Mouse (Mus musculus): ENCODE results near the gene Notch1.

The Notch1 gene

DNA sequence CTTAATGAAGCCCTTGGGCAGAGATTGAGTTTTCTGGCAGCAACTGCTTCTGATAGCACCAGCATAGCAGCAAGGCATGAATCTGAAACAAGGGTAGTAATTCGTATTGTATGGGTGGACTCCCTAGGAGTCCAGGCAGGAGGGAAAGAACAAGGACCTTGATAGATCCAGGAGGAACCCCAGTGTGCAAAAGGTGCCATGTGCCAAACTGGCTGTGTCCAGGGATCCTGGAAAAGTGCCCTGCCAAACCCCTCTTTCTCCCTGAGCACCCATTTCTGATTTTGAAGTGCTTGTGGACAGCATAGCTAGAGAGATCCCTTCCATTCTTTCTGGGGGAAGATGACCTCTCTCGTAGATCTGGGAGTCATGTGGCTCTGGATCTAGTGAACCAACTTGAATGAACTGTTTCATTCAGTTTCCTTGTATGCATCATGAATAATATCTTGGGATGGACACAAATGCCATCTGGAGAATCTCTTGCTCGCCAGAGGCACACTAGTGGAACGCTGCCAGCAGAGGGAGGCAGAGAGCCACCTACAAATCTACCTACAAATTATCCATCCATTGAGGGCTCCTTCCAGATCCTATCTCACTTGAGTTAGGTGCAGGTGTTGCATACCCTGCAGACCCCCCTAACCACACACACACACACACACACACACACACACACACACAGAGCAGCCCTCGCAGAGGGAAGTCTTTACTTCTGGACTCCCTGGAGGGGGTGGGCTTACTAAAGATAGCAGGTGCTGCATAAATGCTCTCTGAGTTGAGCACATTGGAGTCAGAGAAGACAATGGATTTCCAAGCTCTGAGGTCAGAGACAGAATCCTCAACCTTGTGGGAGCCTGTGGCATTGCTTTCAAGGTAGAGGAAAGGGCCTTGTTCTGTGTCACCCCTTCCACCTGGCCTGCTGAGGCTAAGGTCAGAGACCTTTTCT, 67.1 kb downstream of the Notch1 start:
- peak; percentile 62 for DNase-seq (ENCODE audit: extremely low spot score, low read depth, low spot score)

DNA sequence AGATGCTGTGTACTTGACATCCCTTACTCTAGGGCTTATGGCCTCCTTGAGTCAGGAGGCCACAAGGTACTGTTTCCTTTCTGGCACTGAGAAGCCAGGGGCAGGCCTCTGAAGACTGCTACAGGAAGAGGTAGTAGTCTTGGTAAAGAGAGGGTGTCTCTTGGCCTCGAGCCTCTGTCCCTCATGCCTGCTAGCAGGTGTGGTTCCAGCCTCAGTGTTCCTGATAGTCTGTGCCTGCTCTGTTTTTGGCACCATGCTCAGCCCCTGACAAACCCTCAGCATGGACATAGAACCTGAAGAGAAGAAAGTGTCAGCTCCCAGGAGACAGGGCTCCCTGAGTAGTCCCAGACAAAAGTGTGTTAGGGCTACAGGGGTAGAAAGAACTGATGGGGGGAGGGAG, 69.0 kb downstream of the Notch1 start:
- no peak for DNase-seq (ENCODE audit: extremely low spot score, low read depth, low spot score)

- DNase-seq (ENCODE audit: extremely low spot score, low read depth, low spot score) = no peak
Observed at GRCm38 (mm10) chr2:26446671-26447070, 69.8 kb downstream of the Notch1 start.

- DNase-seq (ENCODE audit: extremely low spot score, low read depth, low spot score) = no peak
Observed at GRCm38 (mm10) chr2:26445666-26446445, 70.6 kb downstream of the Notch1 start.

- peak; percentile 98 for DNase-seq (ENCODE audit: extremely low spot score, low read depth, low spot score)
Observed at GRCm38 (mm10) chr2:26444946-26445665, 71.4 kb downstream of the Notch1 start, which contains the start of gene Sec16a. TSS of gene Sec16a (minus strand) at chr2:26445216.

DNA sequence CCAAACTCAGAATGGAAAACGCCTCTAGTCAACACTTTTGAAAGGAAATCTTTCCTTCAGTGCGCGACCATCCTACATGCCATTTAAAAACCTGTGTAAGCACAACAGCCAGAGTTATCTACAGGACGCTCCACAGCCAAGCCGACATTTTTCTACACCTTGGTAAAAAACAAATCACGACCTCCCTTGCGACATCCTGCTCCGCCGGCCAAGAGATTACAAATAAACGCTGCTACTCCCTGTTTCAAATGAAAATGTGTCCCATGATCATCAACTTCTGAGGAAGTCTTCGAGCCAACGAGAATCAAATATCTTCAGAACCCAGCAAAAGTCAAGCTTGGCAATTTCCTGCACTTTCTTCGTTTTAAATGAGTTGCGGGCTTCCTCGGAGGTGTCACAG, 72.1 kb downstream of the Notch1 start:
- DNase-seq (ENCODE audit: extremely low spot score, low read depth, low spot score) = no peak

GRCm38 (mm10) chr2:26443876-26444275, 72.6 kb downstream of the Notch1 start:
- no peak for DNase-seq (ENCODE audit: extremely low spot score, low read depth, low spot score)

GRCm38 (mm10) chr2:26442843-26443242, 73.6 kb downstream of the Notch1 start:
- no peak for DNase-seq (ENCODE audit: extremely low spot score, low read depth, low spot score)

DNA sequence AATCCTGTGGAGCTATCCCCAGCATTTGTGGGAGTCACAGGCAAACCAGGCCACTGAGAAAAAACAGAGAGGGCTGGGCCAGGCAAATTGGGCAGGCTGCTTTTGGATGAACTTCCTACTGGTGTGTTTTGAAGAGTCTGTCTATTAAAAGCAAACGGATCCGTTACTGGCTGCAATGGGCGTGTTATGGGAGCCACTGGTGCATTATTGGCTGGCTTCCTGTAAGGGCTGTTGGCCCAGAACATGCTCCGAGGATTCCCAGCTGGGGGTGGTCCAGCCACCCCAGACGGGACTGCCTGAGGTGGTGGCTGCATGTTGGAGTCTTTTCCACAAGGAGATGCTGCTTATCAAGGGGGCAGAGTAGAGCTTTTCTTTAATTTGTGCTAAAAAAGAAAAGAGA, 74.8 kb downstream of the Notch1 start:
- DNase-seq (ENCODE audit: extremely low spot score, low read depth, low spot score) = no peak

DNA sequence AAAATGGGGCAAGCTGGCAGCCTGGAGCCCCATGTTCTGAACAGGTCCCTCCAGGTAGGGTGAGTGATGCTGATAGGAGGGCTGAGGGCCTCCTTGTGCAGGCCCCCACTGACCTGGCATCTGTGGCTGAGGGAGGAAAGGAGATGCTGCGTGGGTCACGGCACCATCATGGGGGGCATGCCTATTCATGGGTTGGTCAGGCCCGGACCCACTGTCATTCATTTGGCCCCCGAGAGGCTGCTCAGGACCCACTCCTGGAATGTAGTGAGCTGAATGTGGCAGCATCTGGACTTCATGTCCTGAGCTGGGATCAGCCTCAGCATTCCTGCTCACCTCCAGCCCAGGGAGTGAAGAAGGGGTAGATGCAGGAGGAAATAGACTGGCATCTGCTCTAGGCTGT, 75.2 kb downstream of the Notch1 start:
- no peak for DNase-seq (ENCODE audit: extremely low spot score, low read depth, low spot score)

- DNase-seq (ENCODE audit: extremely low spot score, low read depth, low spot score) = no peak
Observed at GRCm38 (mm10) chr2:26439671-26440070, 76.8 kb downstream of the Notch1 start.

GRCm38 (mm10) chr2:26438373-26438772, 78.1 kb downstream of the Notch1 start:
- DNase-seq (ENCODE audit: extremely low spot score, low read depth, low spot score) = no peak

- no peak for DNase-seq (ENCODE audit: extremely low spot score, low read depth, low spot score)
Observed at GRCm38 (mm10) chr2:26437221-26437620, 79.2 kb downstream of the Notch1 start.

DNA sequence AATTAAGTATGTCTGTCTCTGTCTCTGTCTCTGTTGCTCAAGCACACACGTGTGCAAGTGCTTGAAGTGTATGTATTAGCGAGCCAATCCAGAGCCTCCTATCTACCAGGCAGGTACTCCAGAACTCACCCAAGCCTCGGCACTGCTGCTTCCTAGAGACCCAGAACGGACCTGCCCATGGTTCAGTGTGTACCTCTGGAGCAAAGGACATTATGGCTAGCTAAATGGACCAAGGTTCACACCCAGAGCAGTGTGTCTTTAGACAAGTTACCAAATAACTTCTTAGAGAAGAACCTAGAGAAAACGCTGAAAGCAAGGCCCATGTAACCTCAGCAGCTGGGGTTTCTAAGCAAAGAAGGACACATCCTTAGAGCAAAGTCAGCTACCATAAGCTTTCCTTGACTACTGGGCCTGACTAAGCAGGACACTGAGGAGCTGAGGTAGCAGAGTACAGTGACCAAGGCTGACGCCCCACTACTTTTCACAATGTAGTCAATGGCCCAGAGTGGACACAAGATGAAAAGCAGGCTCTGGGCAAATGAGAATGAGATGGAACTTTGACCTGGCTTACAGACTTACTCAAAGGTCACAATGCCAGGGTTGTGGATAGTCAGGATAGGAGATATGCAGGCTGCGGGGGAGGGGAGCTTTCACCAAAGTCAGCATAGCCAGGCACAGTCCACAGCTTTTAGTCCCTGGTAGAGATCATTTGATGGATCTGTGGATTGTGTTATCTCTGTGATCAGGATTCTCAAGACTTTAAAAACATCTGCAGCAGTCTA, 81.5 kb downstream of the Notch1 start:
- DNase-seq (ENCODE audit: extremely low spot score, low read depth, low spot score) = no peak

DNA sequence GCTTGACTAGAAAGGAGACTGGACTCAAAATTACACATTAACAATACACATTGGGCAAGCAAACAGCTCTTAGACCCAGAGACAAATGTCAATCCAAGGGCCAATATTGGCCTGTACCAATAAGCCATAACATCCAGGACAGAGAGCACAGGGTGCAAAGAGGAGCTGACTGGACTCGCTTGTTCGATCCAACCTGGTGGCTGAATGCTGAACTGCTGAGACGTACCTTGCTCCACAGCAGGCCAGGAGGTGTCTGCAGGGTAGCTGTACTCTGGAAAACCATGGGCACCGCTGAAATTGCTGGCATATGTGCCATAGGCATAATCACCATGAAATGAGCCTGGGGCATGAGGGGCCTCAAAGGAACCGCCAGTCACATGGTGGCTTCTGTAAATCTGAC, 86.6 kb downstream of the Notch1 start:
- DNase-seq (ENCODE audit: extremely low spot score, low read depth, low spot score) = no peak

DNA sequence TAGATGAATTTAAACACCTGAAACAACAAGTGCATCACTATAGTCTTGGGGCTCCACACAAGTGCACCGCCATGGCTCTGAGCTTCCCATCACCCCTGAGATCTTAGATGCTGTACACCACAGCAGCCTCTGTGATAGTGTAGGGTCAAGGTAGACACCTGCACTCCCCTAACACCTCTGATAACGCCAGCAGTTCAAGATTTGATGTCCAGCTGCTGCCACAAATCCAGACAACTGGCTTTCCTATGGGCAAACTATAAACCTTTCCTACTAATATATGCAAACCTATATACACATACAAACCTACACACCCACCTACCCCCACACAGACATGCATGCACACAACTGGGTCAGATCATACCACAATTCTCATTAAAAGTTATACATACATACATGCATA, 91.9 kb downstream of the Notch1 start:
- DNase-seq (ENCODE audit: extremely low spot score, low read depth, low spot score) = no peak

GRCm38 (mm10) chr2:26423086-26423485, 93.4 kb downstream of the Notch1 start:
- DNase-seq (ENCODE audit: extremely low spot score, low read depth, low spot score) = no peak

GRCm38 (mm10) chr2:26421969-26422368, 94.5 kb downstream of the Notch1 start:
- no peak for DNase-seq (ENCODE audit: extremely low spot score, low read depth, low spot score)

GRCm38 (mm10) chr2:26418120-26418519, 98.3 kb downstream of the Notch1 start:
- DNase-seq (ENCODE audit: extremely low spot score, low read depth, low spot score) = no peak

GRCm38 (mm10) chr2:26417066-26417465, 99.4 kb downstream of the Notch1 start:
- no peak for DNase-seq (ENCODE audit: extremely low spot score, low read depth, low spot score)
